Mouse (Mus musculus): ENCODE measurements at regions not wholly inside any gene's neighbourhood (a gene's known extent, or its start where the extent isn't known, plus 50 kb on each side); places are given as distances from the start of the nearest gene placed in this dataset.
A peak's percentile ranks its signal among the peaks of the same experiment; 100 is the strongest.

GRCm38 (mm10) chr16:21311781-21312180 is 107.2 kb downstream of the Ephb3 start:
- no peak overlapping the region for H3K4me3 ChIP-seq (ENCODE audit: low read depth, low read length)
- H3K4me2 ChIP-seq, result no peak overlapping the region; the same call in 1 of the 2 replicates
- no peak overlapping the region for H3K9ac ChIP-seq (ENCODE audit: low read depth, low read length)
- no peaks in the 10 kb centered on the region; the same call in 1 of the 2 replicates for H3K27me3 ChIP-seq (ENCODE audit: control insufficient read depth, insufficient read depth, low read length)
- H3K36me3 ChIP-seq (ENCODE audit: control insufficient read depth, insufficient read depth, low read length), result no peaks in the 10 kb centered on the region
- no peak for ATAC-seq (replicated peaks; ENCODE audit: insufficient number of reproducible peaks, low FRiP score, low TSS enrichment)
- peaks cover 22% of the 10 kb centered on the region for H3K4me1 ChIP-seq (ENCODE audit: control insufficient read depth, insufficient read depth, low read length)
- H3K27ac ChIP-seq (ENCODE audit: low read depth, low read length), result no peak overlapping the region
- no peaks in the 10 kb centered on the region for H3K9me3 ChIP-seq (replicated peaks; ENCODE audit: control insufficient read depth, low read length)

GRCm38 (mm10) chr16:21315751-21316151 is 107.2 kb upstream of the Vps8 start:
- Histone ChIP-seq H3K36me3 (ENCODE audit: control insufficient read depth, insufficient read depth, low read length) (no peaks in the 10 kb centered on the region), H3K9me3 (replicated peaks; ENCODE audit: control insufficient read depth, low read length) (no peaks in the 10 kb centered on the region), H3K27me3 (ENCODE audit: control insufficient read depth, insufficient read depth, low read length) (no peaks in the 10 kb centered on the region; the same call in 1 of the 2 replicates), H3K4me3 (ENCODE audit: low read depth, low read length) (no peak overlapping the region), H3K9ac (ENCODE audit: low read depth, low read length) (no peak overlapping the region), H3K27ac (ENCODE audit: low read depth, low read length) (no peak overlapping the region), H3K4me2 (no peak overlapping the region), H3K4me1 (ENCODE audit: control insufficient read depth, insufficient read depth, low read length) (peaks cover 55% of the 10 kb centered on the region)
- WGBS (ENCODE audit: insufficient replicate concordance), result 30% methylated on average over 6 of the region's 6 CpGs
- no peak for ATAC-seq (replicated peaks; ENCODE audit: insufficient number of reproducible peaks, low FRiP score, low TSS enrichment)

GRCm38 (mm10) chr16:21318009-21318639 is 104.8 kb upstream of the Vps8 start:
- 58% methylated on average over 7 of the region's 7 CpGs for WGBS (ENCODE audit: insufficient replicate concordance)
- no peak overlapping the region for H3K4me3 ChIP-seq (ENCODE audit: low read depth, low read length)
- no peak overlapping the region for H3K4me2 ChIP-seq
- no peaks in the 10 kb centered on the region for H3K9me3 ChIP-seq (replicated peaks; ENCODE audit: control insufficient read depth, low read length)
- H3K27me3 ChIP-seq (ENCODE audit: control insufficient read depth, insufficient read depth, low read length), result no peaks in the 10 kb centered on the region
- H3K9ac ChIP-seq (ENCODE audit: low read depth, low read length), result no peak overlapping the region
- H3K4me1 ChIP-seq (ENCODE audit: control insufficient read depth, insufficient read depth, low read length), result peaks cover 54% of the 10 kb centered on the region
- H3K36me3 ChIP-seq (ENCODE audit: control insufficient read depth, insufficient read depth, low read length), result no peaks in the 10 kb centered on the region
- H3K27ac ChIP-seq (ENCODE audit: low read depth, low read length), result peak overlapping the region; percentile 24; the same call in 1 of the 2 replicates
- no peak for ATAC-seq (replicated peaks; ENCODE audit: insufficient number of reproducible peaks, low FRiP score, low TSS enrichment)

GRCm38 (mm10) chr16:21318640-21319365 is 104.1 kb upstream of the Vps8 start:
- Histone ChIP-seq H3K4me3 (ENCODE audit: low read depth, low read length) (no peak overlapping the region), H3K27me3 (ENCODE audit: control insufficient read depth, insufficient read depth, low read length) (no peaks in the 10 kb centered on the region), H3K36me3 (ENCODE audit: control insufficient read depth, insufficient read depth, low read length) (no peaks in the 10 kb centered on the region), H3K4me2 (no peak overlapping the region), H3K9me3 (replicated peaks; ENCODE audit: control insufficient read depth, low read length) (no peaks in the 10 kb centered on the region), H3K27ac (ENCODE audit: low read depth, low read length) (0 out of 2 replicates have a peak overlapping the region, but pooled peaks have one; percentile 24), H3K4me1 (ENCODE audit: control insufficient read depth, insufficient read depth, low read length) (peaks cover 56% of the 10 kb centered on the region), H3K9ac (ENCODE audit: low read depth, low read length) (no peak overlapping the region)
- ATAC-seq (replicated peaks; ENCODE audit: insufficient number of reproducible peaks, low FRiP score, low TSS enrichment), result no peak
- WGBS (ENCODE audit: insufficient replicate concordance), result 55% methylated on average over 9 of the region's 9 CpGs

- no peak overlapping the region for H3K9ac ChIP-seq (ENCODE audit: low read depth, low read length)
- H3K4me1 ChIP-seq (ENCODE audit: control insufficient read depth, insufficient read depth, low read length), result peaks cover 57% of the 10 kb centered on the region
- H3K4me2 ChIP-seq, result no peak overlapping the region
- 80% methylated on average over 2 of the region's 2 CpGs for WGBS (ENCODE audit: insufficient replicate concordance)
- no peaks in the 10 kb centered on the region for H3K36me3 ChIP-seq (ENCODE audit: control insufficient read depth, insufficient read depth, low read length)
- ATAC-seq (replicated peaks; ENCODE audit: insufficient number of reproducible peaks, low FRiP score, low TSS enrichment), result no peak
- no peak overlapping the region for H3K27ac ChIP-seq (ENCODE audit: low read depth, low read length)
- no peaks in the 10 kb centered on the region for H3K9me3 ChIP-seq (replicated peaks; ENCODE audit: control insufficient read depth, low read length)
- no peaks in the 10 kb centered on the region for H3K27me3 ChIP-seq (ENCODE audit: control insufficient read depth, insufficient read depth, low read length)
- H3K4me3 ChIP-seq (ENCODE audit: low read depth, low read length), result no peak overlapping the region
Observed at GRCm38 (mm10) chr16:21320284-21320683, 102.6 kb upstream of the Vps8 start.

- H3K36me3 ChIP-seq (ENCODE audit: control insufficient read depth, insufficient read depth, low read length), result no peaks in the 10 kb centered on the region
- no peak overlapping the region for H3K27ac ChIP-seq (ENCODE audit: low read depth, low read length)
- H3K9me3 ChIP-seq (replicated peaks; ENCODE audit: control insufficient read depth, low read length), result no peaks in the 10 kb centered on the region
- H3K27me3 ChIP-seq (ENCODE audit: control insufficient read depth, insufficient read depth, low read length), result no peaks in the 10 kb centered on the region
- H3K4me1 ChIP-seq (ENCODE audit: control insufficient read depth, insufficient read depth, low read length), result peaks cover 47% of the 10 kb centered on the region
- no peak overlapping the region for H3K4me3 ChIP-seq (ENCODE audit: low read depth, low read length)
- no peak overlapping the region for H3K4me2 ChIP-seq
- H3K9ac ChIP-seq (ENCODE audit: low read depth, low read length), result no peak overlapping the region
- ATAC-seq (replicated peaks; ENCODE audit: insufficient number of reproducible peaks, low FRiP score, low TSS enrichment), result no peak
- WGBS (ENCODE audit: insufficient replicate concordance), result 47% methylated on average over 18 of the region's 18 CpGs
Observed at GRCm38 (mm10) chr16:21321188-21322070, 101.5 kb upstream of the Vps8 start.

- H3K4me1 ChIP-seq (ENCODE audit: control insufficient read depth, insufficient read depth, low read length), result peaks cover 43% of the 10 kb centered on the region
Observed at GRCm38 (mm10) chr16:21322437-21322836, 100.5 kb upstream of the Vps8 start.

GRCm38 (mm10) chr16:21323446-21324034 is 99.4 kb upstream of the Vps8 start:
- H3K4me1 ChIP-seq (ENCODE audit: control insufficient read depth, insufficient read depth, low read length), result peaks cover 33% of the 10 kb centered on the region
- no peak overlapping the region for H3K4me3 ChIP-seq (ENCODE audit: low read depth, low read length)
- no peaks in the 10 kb centered on the region for H3K9me3 ChIP-seq (replicated peaks; ENCODE audit: control insufficient read depth, low read length)
- no peaks in the 10 kb centered on the region for H3K36me3 ChIP-seq (ENCODE audit: control insufficient read depth, insufficient read depth, low read length)
- H3K4me2 ChIP-seq, result no peak overlapping the region
- no peak overlapping the region for H3K27ac ChIP-seq (ENCODE audit: low read depth, low read length)
- no peak overlapping the region for H3K9ac ChIP-seq (ENCODE audit: low read depth, low read length)
- WGBS (ENCODE audit: insufficient replicate concordance), result 57% methylated on average over 3 of the region's 3 CpGs
- H3K27me3 ChIP-seq (ENCODE audit: control insufficient read depth, insufficient read depth, low read length), result no peaks in the 10 kb centered on the region
- no peak for ATAC-seq (replicated peaks; ENCODE audit: insufficient number of reproducible peaks, low FRiP score, low TSS enrichment)

More at GRCm38 (mm10) chr16:21322437-21322836, 100.5 kb upstream of the Vps8 start:
- H3K4me2 ChIP-seq, result no peak overlapping the region
- ATAC-seq (replicated peaks; ENCODE audit: insufficient number of reproducible peaks, low FRiP score, low TSS enrichment), result no peak
- WGBS (ENCODE audit: insufficient replicate concordance), result 60% methylated on average over 10 of the region's 10 CpGs
- H3K36me3 ChIP-seq (ENCODE audit: control insufficient read depth, insufficient read depth, low read length), result no peaks in the 10 kb centered on the region
- H3K9me3 ChIP-seq (replicated peaks; ENCODE audit: control insufficient read depth, low read length), result no peaks in the 10 kb centered on the region
- H3K27ac ChIP-seq (ENCODE audit: low read depth, low read length), result no peak overlapping the region
- no peak overlapping the region for H3K9ac ChIP-seq (ENCODE audit: low read depth, low read length)
- H3K27me3 ChIP-seq (ENCODE audit: control insufficient read depth, insufficient read depth, low read length), result no peaks in the 10 kb centered on the region
- no peak overlapping the region for H3K4me3 ChIP-seq (ENCODE audit: low read depth, low read length)

All from heart, embryonic 11.5 days (tissue).